Mouse (Mus musculus) liver, embryonic 14.5 days (tissue): ENCODE measurements around the gene Mtmr10.

Experiments
- CTCF ChIP-seq: IDR thresholded peaks from 2 replicates; pipeline ENCODE4 v1.5.1; 2016; ENCODE audit warnings: antibody characterized with exemption, low read depth, control low read depth
- EP300 ChIP-seq: IDR thresholded peaks from 2 replicates; pipeline ENCODE4 v1.6.1; 2016; ENCODE audit warnings: antibody characterized with exemption, low read depth

- TF ChIP-seq EP300 = no peak
- peak; percentile 70 for TF ChIP-seq CTCF
Observed at GRCm38 (mm10) chr7:64373830-64374562, 86.5 kb downstream of the Mtmr10 start, which contains the start of gene Fan1.
